Mouse (Mus musculus) retina, adult 2 months (tissue): ENCODE data around the gene Xpot.
A peak's percentile ranks its signal among the peaks of the same experiment; 100 is the strongest.

ENCODE experiments used
- DNase-seq: peaks from one replicate; pipeline ENCODE4 v3.0.0-alpha.2; 2012; ENCODE audit warnings: low read depth, low spot score

The Xpot gene

DNA sequence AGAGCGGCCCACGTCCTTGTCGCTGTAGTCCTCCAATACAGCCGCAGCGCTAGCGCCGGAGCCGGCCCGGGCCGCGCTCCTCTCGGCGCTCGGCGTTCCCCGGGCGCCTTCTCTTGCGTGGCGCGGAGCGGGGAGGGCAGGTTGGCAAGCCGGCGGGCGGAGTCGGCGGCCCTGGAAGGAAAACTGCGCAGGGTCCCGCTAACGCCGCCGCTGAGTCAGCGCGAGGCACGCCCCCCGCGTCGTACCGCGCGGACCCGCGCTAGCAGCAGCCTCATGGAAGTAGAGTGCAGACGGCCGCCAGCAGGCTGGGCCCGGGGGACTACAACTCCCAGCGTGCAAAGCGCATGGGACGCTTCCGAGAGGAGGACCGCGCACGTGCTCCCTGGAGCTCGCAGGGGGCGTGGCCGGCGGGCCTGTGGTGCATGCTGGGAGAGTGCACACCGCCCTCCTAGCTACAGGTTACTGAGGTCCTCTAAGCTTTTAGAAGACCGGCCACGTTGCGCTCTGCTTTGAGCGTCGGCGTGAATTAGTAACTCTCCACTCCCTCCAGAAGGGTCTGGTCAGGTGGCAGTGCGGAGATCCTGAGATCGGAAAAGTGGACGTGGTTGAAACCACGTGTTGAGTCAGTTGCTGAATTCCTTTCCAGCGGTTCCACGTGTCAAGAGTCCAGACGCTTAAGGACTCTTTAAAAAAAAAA is at the start of gene Xpot:
Xpot (minus strand) TSS at position 147 of the 697 bp plus-strand sequence.
- DNase-seq: peak; percentile 94

DNA sequence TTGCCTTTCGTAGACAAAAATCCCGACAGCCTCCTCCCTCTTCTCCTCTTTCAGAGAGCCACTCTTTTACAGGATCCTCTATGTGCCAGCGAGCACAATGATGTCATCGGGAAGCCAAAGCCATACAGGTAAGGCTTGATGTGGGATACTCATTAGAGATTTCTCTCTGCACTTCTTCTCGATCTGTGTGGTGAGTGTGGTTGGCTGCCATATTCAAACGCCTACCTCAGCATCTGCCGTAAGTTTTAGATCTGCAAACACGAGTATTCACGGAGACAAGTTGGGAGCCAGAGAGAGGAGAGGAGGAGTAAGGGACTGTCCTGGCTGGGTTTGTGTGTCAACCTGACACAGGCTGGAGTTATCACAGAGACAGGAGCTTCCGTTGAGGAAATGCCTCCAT is 43.0 kb upstream of the Xpot start:
- DNase-seq: no peak

DNA sequence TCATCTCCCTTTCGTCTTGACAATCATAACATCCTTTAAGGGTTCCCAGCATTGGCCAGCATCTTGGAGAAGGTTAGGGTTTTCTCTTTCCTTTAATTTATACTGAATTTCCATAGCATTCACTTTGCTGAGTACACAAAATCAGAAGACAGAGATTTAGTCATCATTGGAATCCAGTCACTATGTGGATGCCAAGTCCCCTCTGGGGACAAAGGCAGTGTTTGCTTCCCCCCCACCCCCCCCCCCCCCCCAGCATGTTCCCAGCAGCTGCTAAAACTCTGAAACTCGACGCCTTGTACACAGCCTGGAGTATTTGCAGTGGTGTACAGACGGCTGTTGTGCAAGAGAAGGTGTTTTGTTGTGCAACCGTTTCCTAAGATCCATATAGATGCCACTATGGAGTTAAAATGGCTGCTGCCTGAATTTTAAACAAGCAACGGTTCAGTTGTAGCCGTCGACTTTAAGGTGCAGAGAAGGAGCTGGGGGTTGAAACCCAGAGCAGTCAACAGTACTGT is 39.6 kb upstream of the Xpot start:
- no peak for DNase-seq

DNA sequence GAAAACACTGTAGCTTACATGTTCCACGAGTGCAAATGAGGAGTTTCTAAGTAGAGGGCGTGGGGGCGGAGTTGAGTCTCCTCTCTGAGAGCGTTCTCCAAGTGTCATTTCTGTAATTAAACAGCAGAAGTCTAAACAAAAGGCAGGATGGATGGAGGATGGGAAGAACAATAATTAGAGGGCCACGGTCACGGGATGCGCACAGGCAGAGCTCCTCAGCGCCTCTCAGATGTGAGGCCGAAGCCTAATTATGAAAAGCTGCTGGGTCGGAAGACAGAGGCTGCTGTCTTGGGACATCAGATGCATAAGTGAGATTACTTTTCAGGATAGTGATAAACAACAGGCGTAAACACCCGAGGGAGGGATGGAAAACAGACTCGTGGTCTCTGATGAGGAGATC is 37.5 kb upstream of the Xpot start:
- DNase-seq: no peak

DNA sequence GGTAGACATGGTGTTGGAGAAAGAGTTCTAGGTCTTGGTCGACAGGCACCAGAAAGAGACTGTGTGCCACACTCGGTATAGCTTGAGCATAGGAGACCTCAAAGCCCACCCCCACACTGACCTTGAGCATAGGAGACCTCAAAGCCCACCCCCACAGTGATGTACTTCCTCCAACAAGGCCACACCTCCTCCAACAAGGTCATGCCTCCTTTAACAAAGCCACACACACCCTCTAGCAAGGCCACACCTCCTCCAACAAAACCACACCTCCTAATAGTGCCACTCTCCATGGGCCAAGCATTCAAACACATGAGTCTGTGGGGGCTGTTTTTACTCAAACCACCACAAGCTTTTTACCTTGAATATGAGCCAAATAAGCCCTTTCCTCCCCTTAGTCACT is 36.6 kb upstream of the Xpot start:
- DNase-seq: no peak

DNA sequence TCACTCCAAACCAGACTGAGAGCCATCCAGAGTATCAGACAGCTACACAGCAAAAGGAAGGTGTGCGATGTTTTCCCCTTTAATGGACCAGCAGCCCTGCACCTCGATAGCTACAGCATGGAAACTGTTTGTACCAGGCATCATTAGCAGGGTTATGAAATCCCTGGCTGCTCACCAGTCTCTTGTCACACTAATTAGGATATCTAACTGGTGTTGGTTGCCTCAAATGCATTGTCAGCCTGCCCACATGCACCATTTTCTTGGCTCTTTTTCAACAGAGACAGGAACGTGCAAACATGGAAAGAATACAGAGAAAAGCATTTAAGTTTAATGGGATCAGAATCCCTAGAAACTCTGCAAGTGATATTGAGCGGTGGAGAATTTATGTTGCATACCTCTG is 29.8 kb upstream of the Xpot start:
- no peak for DNase-seq

GRCm38 (mm10) chr10:121653079-121653478 is 26.9 kb upstream of the Xpot start:
- no peak for DNase-seq

GRCm38 (mm10) chr10:121646294-121646693 is 20.2 kb upstream of the Xpot start:
- no peak for DNase-seq

DNA sequence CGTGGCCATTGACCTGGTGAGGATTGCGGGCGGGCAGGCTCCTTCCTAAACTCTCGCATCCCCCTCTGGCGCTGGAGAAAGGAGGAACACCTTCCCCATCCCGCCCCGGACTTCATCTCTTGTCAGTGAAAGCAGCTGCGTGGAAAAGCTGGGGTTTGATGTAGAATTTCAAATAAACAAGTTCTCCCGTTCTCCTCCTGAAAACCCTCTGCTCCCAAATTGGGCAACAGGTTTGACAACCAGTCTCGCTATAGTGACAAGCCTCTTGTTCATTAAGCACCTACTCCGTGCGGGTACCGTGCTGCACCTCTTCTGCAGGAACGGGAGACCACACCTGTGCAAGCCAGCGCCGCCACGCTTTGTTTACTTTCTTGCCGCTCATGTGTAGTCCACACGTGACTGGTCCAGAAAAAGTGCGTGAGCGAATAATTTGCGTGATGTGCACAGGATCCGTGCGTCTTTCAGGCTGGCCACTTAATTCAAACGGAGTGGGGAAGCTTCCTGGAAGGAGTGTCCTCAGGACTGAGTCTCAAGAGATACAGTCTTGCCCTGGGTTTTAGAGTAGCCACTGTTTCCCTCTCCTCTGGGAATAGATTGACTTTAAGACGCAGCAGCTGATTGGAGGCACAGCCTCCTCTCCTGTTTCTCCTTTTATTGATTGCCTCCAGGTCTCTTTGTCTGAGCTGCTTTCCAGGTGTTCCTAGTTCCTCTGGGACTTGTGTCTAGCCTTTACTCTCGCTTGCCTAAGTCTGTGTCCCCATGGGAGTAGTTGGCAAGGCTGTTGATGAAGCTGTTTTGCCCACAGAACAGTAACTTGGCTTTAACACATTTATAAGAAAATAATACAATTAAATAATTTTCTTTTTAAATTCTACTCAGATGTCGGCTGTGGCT is 16.2 kb upstream of the Xpot start:
- no peak for DNase-seq

GRCm38 (mm10) chr10:121641272-121642053 is 15.3 kb upstream of the Xpot start, which contains the start of gene D930020B18Rik:
Gene D930020B18Rik (plus strand): TSS chr10:121641588.
- DNase-seq: no peak

DNA sequence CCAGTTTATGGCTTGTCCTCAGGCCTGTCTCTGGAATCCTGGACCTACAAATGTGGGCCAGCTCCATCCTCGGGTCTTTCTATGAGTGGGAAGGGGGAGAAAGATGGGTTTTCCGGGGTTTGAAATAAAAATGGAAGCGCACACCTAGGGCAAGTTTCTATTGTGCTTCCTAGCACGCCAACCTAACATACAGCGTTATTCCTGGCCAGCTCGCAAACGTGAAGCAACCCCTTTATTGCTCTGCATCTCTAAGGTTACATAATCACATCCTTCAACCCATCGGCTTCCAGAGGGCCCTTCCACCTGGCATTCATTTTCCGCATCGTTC is 14.8 kb upstream of the Xpot start:
- DNase-seq: no peak

GRCm38 (mm10) chr10:121640150-121640930 is 14.2 kb upstream of the Xpot start:
- no peak for DNase-seq

DNA sequence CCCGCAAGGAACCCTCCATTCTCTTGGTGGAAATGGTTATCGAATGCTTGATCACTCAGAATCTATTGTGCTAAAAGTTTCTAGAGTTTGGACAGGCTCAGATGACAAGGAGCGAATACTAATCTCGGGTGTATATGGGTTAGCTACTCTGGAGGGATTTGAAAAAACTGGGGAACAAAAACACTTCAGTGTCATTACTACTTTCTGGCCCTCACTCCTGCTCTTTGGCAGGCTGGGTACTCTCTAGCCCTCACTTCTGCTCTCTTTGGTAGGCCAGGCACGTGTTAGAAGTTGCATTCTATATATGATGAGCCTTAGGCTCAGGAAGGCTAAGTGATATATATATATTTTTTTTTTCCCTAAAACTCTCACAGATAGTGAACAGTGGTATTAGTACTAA is 13.4 kb upstream of the Xpot start:
- DNase-seq: no peak

- DNase-seq: no peak
Measured at GRCm38 (mm10) chr10:121636276-121636675, 10.1 kb upstream of the Xpot start.

DNA sequence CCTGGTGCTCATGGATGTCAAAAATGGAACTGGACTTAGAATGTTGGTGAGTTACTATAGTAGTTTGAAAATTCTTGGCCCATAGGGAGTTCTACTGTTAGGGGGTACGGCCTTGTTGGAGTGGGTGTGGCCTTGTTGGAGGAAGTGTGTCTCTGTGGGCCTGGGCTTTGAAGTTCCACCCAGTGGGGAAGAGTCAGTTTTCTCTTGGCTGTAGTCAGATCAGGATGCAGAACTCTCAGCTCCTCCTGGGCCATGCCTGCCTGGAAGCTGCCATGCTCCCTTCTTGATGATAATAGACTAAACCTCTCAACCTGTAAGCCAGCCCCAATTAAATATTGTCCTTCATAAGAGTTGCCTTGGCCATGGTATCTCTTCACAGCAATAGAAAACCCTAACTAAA is 8.0 kb upstream of the Xpot start:
- DNase-seq: no peak

DNA sequence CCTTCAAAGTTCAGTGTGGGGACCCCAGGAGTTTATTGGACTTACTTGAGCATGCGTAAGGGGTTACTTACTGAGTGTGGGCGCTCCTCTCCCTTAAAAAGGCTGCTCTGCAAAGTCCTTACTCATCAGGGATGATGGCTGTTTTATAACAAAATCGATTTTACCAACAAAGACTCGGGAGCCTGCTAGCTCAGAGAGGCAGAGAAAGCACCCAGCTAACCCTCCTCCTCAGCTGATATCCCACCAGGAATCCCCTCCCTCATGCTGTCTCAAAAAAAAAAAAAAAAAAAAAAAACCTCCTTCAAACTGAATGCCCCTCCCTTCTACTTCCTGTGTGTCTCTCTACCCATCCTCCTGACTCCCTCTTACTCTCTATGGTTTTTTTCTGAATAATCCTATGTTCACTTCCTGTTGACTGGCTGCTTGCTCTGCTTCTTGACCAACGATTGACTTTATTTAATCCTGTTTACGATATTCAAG is 2.5 kb upstream of the Xpot start:
- no peak for DNase-seq

DNA sequence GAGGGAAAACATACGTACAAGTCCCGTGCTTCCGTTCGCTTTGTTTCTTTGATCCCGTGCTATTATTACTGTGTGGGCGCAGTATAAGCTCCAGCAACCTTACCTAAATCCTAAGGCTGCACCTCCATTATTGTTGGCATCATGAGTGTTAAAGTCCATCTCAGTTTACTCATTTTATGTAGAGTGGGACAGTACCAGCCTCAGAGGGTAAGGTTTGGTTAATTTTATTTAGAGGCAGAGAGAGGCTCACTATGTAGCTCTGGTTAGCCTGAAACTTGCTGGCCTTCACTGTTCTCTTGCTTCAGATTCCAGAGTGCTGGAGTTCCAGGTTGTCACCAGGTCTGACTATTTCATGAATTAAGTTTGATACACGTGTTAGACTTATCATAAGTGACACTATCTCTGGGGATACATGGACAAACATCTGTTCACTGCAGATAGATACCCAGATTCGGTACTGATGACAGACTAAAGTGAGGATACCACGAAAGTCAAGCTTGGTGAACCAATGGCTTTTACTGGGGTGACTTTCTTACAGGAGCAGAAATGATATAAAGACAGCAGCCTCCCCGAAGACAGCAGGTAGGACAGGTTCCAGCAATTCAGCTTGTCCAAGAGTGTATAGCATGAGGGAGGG is 1.2 kb upstream of the Xpot start:
- DNase-seq: no peak

DNA sequence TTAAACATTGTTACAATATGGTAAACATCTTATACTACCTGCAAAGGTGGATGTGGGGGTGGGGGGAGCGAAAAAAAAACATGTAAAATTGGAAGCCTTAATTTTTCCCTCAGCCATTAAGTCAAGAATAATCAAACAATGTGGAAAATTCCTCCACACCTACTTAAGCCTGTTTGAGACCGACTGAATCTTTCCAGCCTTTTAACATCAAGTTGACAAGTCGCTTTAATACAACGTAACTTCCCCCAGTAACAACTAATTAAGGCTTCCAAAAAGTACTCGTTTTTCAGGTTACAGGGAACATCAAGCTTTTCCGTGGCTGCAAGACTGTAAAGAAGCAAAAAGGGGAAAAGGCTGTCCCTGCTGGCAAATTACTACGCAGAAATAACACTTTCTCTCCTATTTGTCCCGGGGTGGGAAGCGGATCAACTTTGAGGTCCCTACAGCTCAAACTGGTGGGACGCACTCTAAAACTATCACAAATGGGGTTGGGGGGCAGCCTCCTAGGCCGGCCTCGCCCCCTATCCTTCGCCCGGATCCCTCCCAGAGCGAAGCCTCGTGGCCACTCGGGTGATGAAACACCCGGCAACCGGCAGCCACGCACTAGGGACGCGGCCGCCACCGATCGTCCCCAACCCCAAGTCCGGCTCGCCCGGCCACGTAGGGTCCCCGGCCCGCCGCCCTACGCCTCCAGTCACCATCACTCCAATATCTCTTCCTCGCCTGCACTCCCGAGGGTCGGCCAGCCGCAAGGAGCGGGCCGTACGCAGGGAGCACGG is 536 bp downstream of the Xpot start:
- no peak for DNase-seq

- no peak for DNase-seq
Measured at GRCm38 (mm10) chr10:121625006-121625405, 1.1 kb downstream of the Xpot start.

- no peak for DNase-seq
Measured at GRCm38 (mm10) chr10:121623670-121624069, 2.5 kb downstream of the Xpot start.
